Mouse (Mus musculus) kidney, adult 2 months (tissue): ENCODE data around the gene Sppl2c. TPM values are rescaled to one million over a fixed set of nuclear protein-coding genes. Genes with fewer than 3 reads are reported as not detected.
A peak's percentile ranks its signal among the peaks of the same experiment; 100 is the strongest.

Source experiments
- DNase-seq: peaks from one replicate; pipeline ENCODE4 v3.0.0; 2021
- H3K27ac ChIP-seq: fragments of 200-500 bp; 2 replicates; pipeline ENCODE4 v1.5.1; 2012; ENCODE audit warnings: low read depth, low read length, control low read depth, inconsistent platforms; ENCODE audit not compliant: insufficient read depth
- H3K27me3 ChIP-seq: fragments of 200-500 bp; replicated peaks from 2 replicates; pipeline ENCODE4 v1.6.1; 2012; ENCODE audit warnings: mild to moderate bottlenecking, moderate library complexity, low read length, inconsistent platforms; ENCODE audit not compliant: control insufficient read depth, insufficient read depth
- H3K36me3 ChIP-seq: fragments of 200-500 bp; 2 replicates; pipeline ENCODE4 v1.6.1; 2012; ENCODE audit warnings: mild to moderate bottlenecking, moderate library complexity, low read length, inconsistent platforms; ENCODE audit not compliant: control insufficient read depth, insufficient read depth
- H3K4me1 ChIP-seq: fragments of 200-500 bp; 2 replicates; pipeline ENCODE4 v1.6.1; 2011; ENCODE audit warnings: low read length; ENCODE audit not compliant: control insufficient read depth, insufficient read depth
- H3K4me3 ChIP-seq: fragments of 200-500 bp; 2 replicates; pipeline ENCODE4 v1.5.1; 2011; ENCODE audit warnings: mild to moderate bottlenecking, low read depth, low read length, control low read depth; ENCODE audit not compliant: insufficient read depth
- CTCF ChIP-seq: fragments of 200-500 bp; conservative IDR thresholded peaks from 2 replicates; pipeline ENCODE4 v1.5.1; 2011; ENCODE audit warnings: low read depth, mild to moderate bottlenecking, control low read depth, low read length, moderate library complexity, mixed read lengths; ENCODE audit not compliant: insufficient read depth, insufficient read length
- POLR2A ChIP-seq: fragments of 200-500 bp; IDR thresholded peaks from one replicate; pipeline ENCODE4 v1.6.1; 2011; ENCODE audit warnings: low read depth, low read length, control low read depth
- WGBS: fragments of 180-500 bp; shearing (Covaris S2); methylation state at CpG from one replicate; pipeline ENCODE4 v1.1.7; 2018; 5-methylcytosine and 5-hydroxymethylcytosine counted together
- polyA plus RNA-seq: library from polyadenylated mRNA; depleted of rRNA; stranded (reverse); fragments of >200 nt; gene quantifications from 2 replicates; pipeline ENCODE4 v1.2.3, GENCODE M21; 2012; rRNA removed

Gene Sppl2c
- polyA plus RNA-seq, 1 experiment = 0.08 TPM

DNA sequence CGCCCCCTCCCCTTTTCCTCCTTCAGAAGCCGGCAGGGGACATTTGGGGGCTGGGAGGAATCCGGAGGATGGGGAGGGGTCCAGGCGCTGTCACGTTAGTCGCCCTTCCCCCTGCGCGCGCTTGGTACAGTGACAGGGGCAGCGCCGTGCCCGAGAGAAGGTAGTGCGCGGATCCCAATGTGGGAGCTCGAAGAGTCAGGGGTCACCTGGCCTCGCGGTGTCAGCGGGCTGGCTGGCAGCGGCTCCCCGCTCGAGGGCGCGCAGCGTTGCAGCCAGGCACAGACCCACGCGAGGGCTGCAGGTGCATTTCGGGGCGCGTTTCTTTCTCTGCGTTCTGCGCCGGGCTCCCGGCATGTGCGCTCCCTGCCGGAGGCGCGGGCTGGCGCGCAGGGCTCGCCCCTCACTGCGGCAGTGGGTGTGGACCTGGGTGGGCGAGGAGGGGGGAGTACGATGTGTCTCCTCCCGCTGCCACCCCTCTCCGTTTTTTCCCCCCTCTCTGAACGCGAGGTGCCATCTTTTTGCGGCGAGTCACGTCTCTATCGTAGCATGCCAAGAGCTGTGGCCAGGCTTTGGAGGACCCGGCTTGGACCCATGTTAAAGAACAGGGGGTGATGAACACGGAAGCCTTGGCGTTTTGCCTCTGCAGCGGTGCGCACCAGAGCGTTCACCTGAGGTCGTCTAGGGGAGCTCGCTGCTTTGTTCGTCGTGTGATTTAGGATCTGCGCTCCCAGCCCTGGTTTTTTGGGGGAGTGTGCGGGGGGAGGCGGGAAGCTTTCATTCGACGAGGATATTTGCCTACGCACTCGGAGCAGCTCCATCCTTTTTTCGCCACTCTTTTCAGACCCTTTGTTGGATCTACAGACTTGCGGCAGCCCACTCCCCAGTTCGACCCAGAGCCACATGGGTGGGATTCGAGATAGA is 46.3 kb downstream of the Sppl2c start:
- TF ChIP-seq POLR2A = no peak
- no peak for TF ChIP-seq CTCF
- Histone ChIP-seq H3K4me3 (peak overlapping the region; percentile 77), H3K4me1 (peaks cover 30% of the 10 kb centered on the region), H3K27me3 (no peaks in the 10 kb centered on the region), H3K27ac (peak overlapping the region; percentile 79; the same call in 1 of the 2 replicates), H3K36me3 (no peaks in the 10 kb centered on the region)
- 2% methylated on average over 72 of the region's 72 CpGs for WGBS
- DNase-seq = peak; percentile 71

DNA sequence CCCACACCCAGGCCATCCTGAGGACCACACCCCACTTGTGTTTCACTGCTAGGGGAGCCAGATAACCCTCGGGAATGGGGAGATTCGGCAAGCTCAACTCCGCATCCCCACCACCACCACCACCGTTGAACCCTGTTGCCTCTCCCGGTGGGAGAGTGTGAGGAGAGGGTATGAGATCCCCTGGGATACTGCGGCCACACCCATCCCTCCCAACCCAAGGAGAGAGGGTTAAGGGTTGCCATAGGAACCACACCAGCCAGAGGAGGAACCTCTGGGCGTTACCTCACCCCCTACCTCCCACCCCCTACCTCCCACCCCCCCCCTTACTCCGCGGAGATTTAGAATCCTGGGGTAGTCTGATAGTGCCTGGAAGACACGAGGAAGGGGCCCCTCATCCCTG is 47.0 kb downstream of the Sppl2c start:
- Histone ChIP-seq H3K27ac (no peak overlapping the region), H3K4me1 (peaks cover 36% of the 10 kb centered on the region), H3K36me3 (no peaks in the 10 kb centered on the region), H3K4me3 (peak overlapping the region; percentile 77), H3K27me3 (no peaks in the 10 kb centered on the region)
- WGBS = 20% methylated on average over 10 of the region's 10 CpGs
- DNase-seq = no peak
- TF ChIP-seq POLR2A (no peak), CTCF (no peak)

DNA sequence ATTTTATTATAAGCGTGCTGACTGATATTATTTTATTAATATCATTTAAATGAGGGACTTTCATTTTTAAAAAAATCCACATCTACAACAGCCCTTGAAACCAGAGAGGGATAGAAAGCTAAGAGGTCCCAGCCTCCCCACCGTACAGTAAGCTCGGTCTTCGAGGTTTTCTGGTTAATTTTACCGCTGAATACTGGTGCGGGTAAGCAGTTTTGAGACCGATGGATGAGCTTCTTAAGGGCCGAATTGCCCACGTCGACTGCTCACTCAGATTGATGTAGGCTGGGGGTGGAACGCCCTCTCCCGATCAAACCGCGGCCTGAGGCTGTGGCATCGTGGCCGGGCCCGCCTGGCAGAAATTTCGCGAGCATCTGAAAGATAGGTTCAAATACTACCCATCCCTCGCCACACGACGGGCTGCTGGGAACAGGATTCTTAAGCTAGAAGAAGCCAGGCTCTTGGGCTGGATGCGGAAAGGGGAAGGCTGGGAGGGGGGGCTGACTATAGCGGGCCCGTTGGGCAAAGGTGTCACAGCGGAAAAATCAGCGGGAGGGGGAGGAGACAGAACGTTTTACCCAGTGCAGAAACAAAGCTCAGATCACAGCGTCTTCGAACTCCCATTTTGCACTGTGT is 47.6 kb downstream of the Sppl2c start:
- 27% methylated on average over 30 of the region's 30 CpGs for WGBS
- no peaks in the 10 kb centered on the region for H3K36me3 ChIP-seq
- H3K4me1 ChIP-seq = peaks cover 36% of the 10 kb centered on the region
- DNase-seq = peak; percentile 38
- no peak overlapping the region; the same call in 1 of the 2 replicates for H3K27ac ChIP-seq
- no peaks in the 10 kb centered on the region for H3K27me3 ChIP-seq
- no peak for TF ChIP-seq POLR2A
- H3K4me3 ChIP-seq = no peak overlapping the region

DNA sequence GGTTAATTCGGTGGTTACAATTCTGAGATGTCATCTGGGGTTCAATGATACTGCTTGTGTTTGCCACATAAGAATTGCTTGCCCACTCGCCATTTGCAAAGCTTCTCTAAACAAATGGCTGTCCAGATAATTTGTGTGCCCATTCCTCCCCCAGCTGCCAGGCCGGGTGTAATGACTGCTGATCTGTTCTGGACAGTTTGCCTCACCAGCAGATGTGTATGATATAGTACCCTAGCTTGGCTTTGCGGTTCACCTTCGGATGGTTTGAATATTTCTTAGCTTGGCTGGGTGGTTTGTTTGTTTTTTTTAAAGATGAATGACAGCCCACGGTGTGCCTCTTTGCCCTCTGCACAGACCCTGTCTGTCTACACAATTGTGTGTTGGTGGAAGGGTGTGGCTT is 48.6 kb downstream of the Sppl2c start:
- DNase-seq = no peak
- Histone ChIP-seq H3K27me3 (no peaks in the 10 kb centered on the region), H3K27ac (no peak overlapping the region), H3K4me3 (no peak overlapping the region), H3K36me3 (no peaks in the 10 kb centered on the region), H3K4me1 (peaks cover 36% of the 10 kb centered on the region)
- WGBS = 46% methylated on average over 6 of the region's 6 CpGs
- TF ChIP-seq CTCF (no peak), POLR2A (no peak)

DNA sequence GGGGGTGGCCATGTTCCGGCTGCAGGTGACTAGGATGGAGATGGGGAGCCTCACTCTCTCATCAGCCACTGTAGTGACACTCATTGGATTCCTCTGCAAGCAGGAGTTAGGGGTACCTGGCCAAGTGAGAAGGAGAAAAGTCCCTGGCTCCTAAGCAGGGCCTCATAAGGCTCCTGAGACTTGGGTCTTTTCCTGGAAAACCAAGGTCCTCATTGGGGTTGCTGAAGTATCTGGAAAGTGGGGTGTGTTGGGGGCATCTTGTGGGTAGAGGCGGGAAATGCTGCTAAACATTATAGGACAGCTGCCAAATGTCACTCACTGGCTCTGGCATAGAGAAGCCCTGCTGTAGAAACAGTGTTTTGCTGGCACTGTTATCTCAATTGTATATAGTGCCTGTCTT is 49.8 kb downstream of the Sppl2c start:
- TF ChIP-seq POLR2A = no peak
- no peak for TF ChIP-seq CTCF
- Histone ChIP-seq H3K4me1 (peaks cover 31% of the 10 kb centered on the region), H3K27ac (no peak overlapping the region), H3K27me3 (no peaks in the 10 kb centered on the region), H3K36me3 (no peaks in the 10 kb centered on the region), H3K4me3 (no peak overlapping the region)
- 87% methylated on average over 2 of the region's 2 CpGs for WGBS
- no peak for DNase-seq

DNA sequence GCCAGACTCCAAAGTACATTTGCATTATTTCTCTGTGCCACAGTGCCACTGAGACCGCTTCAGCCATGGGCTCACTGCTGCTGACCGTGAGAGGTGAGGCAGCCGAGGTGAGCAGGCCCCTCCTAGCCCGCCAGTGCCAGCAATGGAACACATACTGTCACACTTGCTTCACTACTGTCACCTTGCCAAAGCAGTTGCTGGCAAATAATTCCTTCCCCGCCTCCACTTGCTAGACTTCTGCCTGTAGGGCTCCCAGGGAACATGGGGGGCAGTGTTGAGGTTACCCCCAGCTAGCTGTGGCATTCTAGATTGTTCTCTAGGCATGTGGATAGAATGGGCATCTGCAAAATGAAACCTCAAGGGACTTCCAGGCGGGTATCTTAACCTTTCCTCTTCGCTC is 51.1 kb downstream of the Sppl2c start:
- peak; percentile 86 for DNase-seq
- no peak overlapping the region for H3K4me3 ChIP-seq

DNA sequence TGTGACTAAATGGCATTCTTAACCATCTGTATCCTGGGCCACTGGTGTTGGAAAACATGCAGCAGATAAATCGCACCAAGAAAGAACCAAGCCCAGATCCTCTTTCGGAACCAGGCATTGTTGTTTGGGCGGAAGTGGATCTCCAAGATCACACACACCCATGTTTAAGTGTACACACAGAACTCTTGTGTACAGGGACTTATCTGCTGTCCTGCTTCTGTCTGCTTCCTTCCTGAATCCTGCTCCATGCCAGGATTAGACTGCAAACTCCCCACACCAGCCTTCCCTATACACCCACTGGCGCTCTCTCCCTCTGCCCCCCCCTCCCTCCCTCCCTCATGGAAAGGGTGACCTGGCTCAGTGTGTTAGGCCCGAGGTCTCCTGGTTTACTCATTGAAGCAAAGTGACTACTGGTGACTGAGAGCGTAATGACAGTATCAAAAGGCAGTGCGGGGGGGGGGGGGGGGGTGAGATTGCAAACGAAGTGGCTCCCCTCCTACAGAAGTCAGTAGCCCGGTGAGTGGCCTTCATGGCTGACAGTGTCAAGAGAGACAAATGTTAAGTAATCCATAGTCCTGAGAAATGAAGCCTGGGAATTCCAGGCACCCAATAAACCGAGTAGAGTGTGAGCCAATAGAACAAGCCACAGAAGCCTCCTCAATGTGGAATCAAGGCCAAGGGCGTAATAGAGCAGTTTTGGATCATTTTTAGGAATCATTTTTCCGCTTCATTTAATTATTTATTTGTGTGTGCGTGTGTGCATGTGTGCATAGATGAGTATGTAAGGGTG is 52.0 kb downstream of the Sppl2c start:
- Histone ChIP-seq H3K36me3 (no peaks in the 10 kb centered on the region), H3K4me3 (no peak overlapping the region), H3K27me3 (no peaks in the 10 kb centered on the region), H3K4me1 (peaks cover 28% of the 10 kb centered on the region), H3K27ac (peak overlapping the region; percentile 75)
- DNase-seq = peak; percentile 40
- no peak for TF ChIP-seq CTCF
- no peak for TF ChIP-seq POLR2A
- 36% methylated on average over 13 of the region's 13 CpGs for WGBS

More for the DNA sequence above, 51.1 kb downstream of the Sppl2c start:
- peak overlapping the region; percentile 77 for H3K27ac ChIP-seq
- peaks cover 31% of the 10 kb centered on the region for H3K4me1 ChIP-seq
- WGBS = 35% methylated on average over 7 of the region's 7 CpGs
- no peaks in the 10 kb centered on the region for H3K27me3 ChIP-seq
- TF ChIP-seq POLR2A (no peak), CTCF (no peak)
- no peaks in the 10 kb centered on the region for H3K36me3 ChIP-seq

Other genes starting within 250 kb of the Sppl2c start
- gene Nsf, start 232.3 kb upstream of the Sppl2c start, polyA plus RNA-seq = 35.4 and 39.4 TPM in 2 replicates
- gene Arf2, start 219.6 kb upstream of the Sppl2c start, polyA plus RNA-seq = 12.9 and 15.0 TPM in 2 replicates
- not detected in 2 replicates for gene Crhr1, start 53.5 kb upstream of the Sppl2c start, polyA plus RNA-seq
- gene Mapt, start 45.1 kb downstream of the Sppl2c start, polyA plus RNA-seq = 49.8 and 53.4 TPM in 2 replicates